Mouse (Mus musculus): ENCODE measurements at regions not wholly inside any gene's neighbourhood (a gene's known extent, or its start where the extent isn't known, plus 50 kb on each side); places are given as distances from the start of the nearest gene placed in this dataset.

DNA sequence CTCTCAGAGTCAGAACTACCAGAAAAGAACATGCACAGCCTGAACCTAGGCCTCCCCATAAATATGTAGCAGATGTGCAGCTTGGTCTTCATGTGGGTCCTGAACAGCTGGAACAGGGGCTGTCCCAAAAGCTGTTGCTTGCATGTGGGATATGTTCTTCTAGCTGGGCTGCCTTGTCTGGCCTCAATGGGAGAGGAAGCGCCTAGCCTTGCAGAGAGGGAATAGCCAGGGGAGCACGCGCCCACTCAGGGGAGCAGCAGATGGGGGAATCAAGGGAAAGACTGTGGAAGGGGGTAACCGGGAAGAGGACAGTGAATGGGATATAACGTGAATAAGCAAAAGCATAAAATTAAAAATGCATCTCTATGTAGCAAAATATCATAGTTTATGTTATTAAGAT is 154.9 kb upstream of the Slc30a5 start:
- TF ChIP-seq GATA1 (IDR thresholded peaks at IDR 0.05; ENCODE audit: borderline replicate concordance, low read length), result no peak
- TF ChIP-seq GATA2 (IDR thresholded peaks at IDR 0.05; ENCODE audit: borderline replicate concordance, low read depth, low read length), result no peak
- no peak for TF ChIP-seq CTCF (IDR thresholded peaks at IDR 0.05; ENCODE audit: low read depth, low read length)
- TF ChIP-seq POLR2AphosphoS5 (IDR thresholded peaks at IDR 0.05; ENCODE audit: insufficient replicate concordance, low read depth, low read length), result no peak

Data from G1E (cell line).